Mouse (Mus musculus) layer of hippocampus, postnatal 10 days (tissue): ENCODE data around the gene Efemp2. TPM values are rescaled to one million over a fixed set of nuclear protein-coding genes. Genes with fewer than 3 reads are reported as not detected.

Experiments
- DNase-seq, 2 experiments: peaks; one replicate each; pipeline ENCODE4 v3.0.0; 2021; ENCODE audit warnings: low spot score in 2 of 2
- total RNA-seq, 2 experiments: library from RNA; stranded (reverse); gene quantifications; 2 replicates each; pipeline ENCODE4 v1.2.3; 2021

The Efemp2 gene
- total RNA-seq, 2 experiments from 2014 or later = 18.4 to 19.6 TPM

GRCm38 (mm10) chr19:5494314-5494713 lies 20.6 kb downstream of the Efemp2 start:
- no peak for DNase-seq

- no peak for DNase-seq
These were observed 21.7 kb downstream of the Efemp2 start for GRCm38 (mm10) chr19:5495353-5496051.

- DNase-seq = no peak
These were observed 22.3 kb downstream of the Efemp2 start for GRCm38 (mm10) chr19:5496052-5496370.

- DNase-seq = no peak
These were observed 26.6 kb downstream of the Efemp2 start for GRCm38 (mm10) chr19:5500330-5500875.

- no peak for DNase-seq
These were observed 29.9 kb downstream of the Efemp2 start, which contains the start of gene 1700020D05Rik for GRCm38 (mm10) chr19:5503687-5504086. TSS of gene 1700020D05Rik (minus strand) at chr19:5503787.

GRCm38 (mm10) chr19:5510031-5511026 lies 36.6 kb downstream of the Efemp2 start, which contains the start of gene Snx32:
TSS of gene Snx32 (minus strand) at chr19:5510538.
- peak; percentile 95 to 97 for DNase-seq

- no peak for DNase-seq
These were observed 37.4 kb downstream of the Efemp2 start for GRCm38 (mm10) chr19:5511074-5511632.

- DNase-seq = peak in 1 of 2 experiments; percentile 17
These were observed 38.6 kb downstream of the Efemp2 start for GRCm38 (mm10) chr19:5512091-5513004.

GRCm38 (mm10) chr19:5513005-5513349 lies 39.2 kb downstream of the Efemp2 start:
- no peak for DNase-seq

GRCm38 (mm10) chr19:5515840-5516777 lies 42.4 kb downstream of the Efemp2 start:
- no peak for DNase-seq

- no peak for DNase-seq
These were observed 43.3 kb downstream of the Efemp2 start for GRCm38 (mm10) chr19:5516906-5517505.

- DNase-seq = no peak
These were observed 45.0 kb downstream of the Efemp2 start for GRCm38 (mm10) chr19:5518721-5519120.

- DNase-seq = no peak
These were observed 51.5 kb downstream of the Efemp2 start for GRCm38 (mm10) chr19:5525204-5525603.

GRCm38 (mm10) chr19:5529325-5530137 lies 55.8 kb downstream of the Efemp2 start:
- DNase-seq = peak; percentile 96

- DNase-seq = no peak
These were observed 56.4 kb downstream of the Efemp2 start for GRCm38 (mm10) chr19:5530138-5530524.
